Mouse (Mus musculus): ENCODE measurements around the gene Slc36a1. TPM values are rescaled to one million over a fixed set of nuclear protein-coding genes. Genes with fewer than 3 reads are reported as not detected.

Slc36a1 gene
- polyA plus RNA-seq, 1 experiment from 2014 or later: 3.0 TPM

GRCm38 (mm10) chr11:55240556-55240955 is 36.4 kb downstream of the Slc36a1 start:
- no peak overlapping the region for H3K4me2 ChIP-seq
- H3K4me1 ChIP-seq (replicated peaks): no peaks in the 10 kb centered on the region
- no peak overlapping the region for H3K4me3 ChIP-seq
- no peak overlapping the region for H3K27ac ChIP-seq (replicated peaks)
- ATAC-seq (ENCODE audit: low read depth): no peak
- H3K9me3 ChIP-seq: no peaks in the 10 kb centered on the region
- H3K27me3 ChIP-seq: no peaks in the 10 kb centered on the region
- H3K36me3 ChIP-seq: no peaks in the 10 kb centered on the region
- H3K9ac ChIP-seq: no peak overlapping the region
- WGBS: 65% methylated on average over 7 of the region's 7 CpGs

- 74% methylated on average over 6 of the region's 6 CpGs for WGBS
- no peaks in the 10 kb centered on the region for H3K27me3 ChIP-seq
- no peak overlapping the region for H3K27ac ChIP-seq (replicated peaks)
- no peak for ATAC-seq (ENCODE audit: low read depth)
- H3K4me2 ChIP-seq: no peak overlapping the region
- H3K4me1 ChIP-seq (replicated peaks): no peaks in the 10 kb centered on the region
- no peak overlapping the region for H3K9ac ChIP-seq
- H3K4me3 ChIP-seq: no peak overlapping the region
- no peaks in the 10 kb centered on the region for H3K36me3 ChIP-seq
- no peaks in the 10 kb centered on the region for H3K9me3 ChIP-seq
These were observed 46.4 kb downstream of the Slc36a1 start for GRCm38 (mm10) chr11:55250527-55250926.

GRCm38 (mm10) chr11:55253391-55253790 is 49.2 kb downstream of the Slc36a1 start:
- Histone ChIP-seq H3K36me3 (no peaks in the 10 kb centered on the region), H3K4me1 (replicated peaks) (no peaks in the 10 kb centered on the region), H3K4me3 (no peak overlapping the region), H3K4me2 (no peak overlapping the region), H3K9ac (no peak overlapping the region), H3K27me3 (no peaks in the 10 kb centered on the region), H3K27ac (replicated peaks) (no peak overlapping the region), H3K9me3 (no peaks in the 10 kb centered on the region)
- ATAC-seq (ENCODE audit: low read depth): no peak
- 93% methylated on average over 9 of the region's 9 CpGs for WGBS

GRCm38 (mm10) chr11:55261105-55261504 is 57.0 kb downstream of the Slc36a1 start:
- 91% methylated on average over 4 of the region's 4 CpGs for WGBS
- Histone ChIP-seq H3K9ac (no peak overlapping the region), H3K4me1 (replicated peaks) (no peaks in the 10 kb centered on the region), H3K4me3 (no peak overlapping the region), H3K36me3 (no peaks in the 10 kb centered on the region), H3K9me3 (no peaks in the 10 kb centered on the region), H3K4me2 (no peak overlapping the region), H3K27ac (replicated peaks) (no peak overlapping the region), H3K27me3 (no peaks in the 10 kb centered on the region)
- no peak for ATAC-seq (ENCODE audit: low read depth)

- no peaks in the 10 kb centered on the region for H3K9me3 ChIP-seq
- H3K27ac ChIP-seq (replicated peaks): no peak overlapping the region
- WGBS: 75% methylated on average over 5 of the region's 5 CpGs
- H3K4me2 ChIP-seq: no peak overlapping the region
- H3K27me3 ChIP-seq: no peaks in the 10 kb centered on the region
- H3K9ac ChIP-seq: no peak overlapping the region
- H3K4me1 ChIP-seq (replicated peaks): no peaks in the 10 kb centered on the region
- no peak for ATAC-seq (ENCODE audit: low read depth)
- H3K4me3 ChIP-seq: no peak overlapping the region
- no peaks in the 10 kb centered on the region for H3K36me3 ChIP-seq
These were observed 57.9 kb downstream of the Slc36a1 start for GRCm38 (mm10) chr11:55262000-55262399.

GRCm38 (mm10) chr11:55264318-55264717 is 60.2 kb downstream of the Slc36a1 start:
- 90% methylated on average over 2 of the region's 2 CpGs for WGBS
- ATAC-seq (ENCODE audit: low read depth): no peak
- no peak overlapping the region for H3K27ac ChIP-seq (replicated peaks)

GRCm38 (mm10) chr11:55265647-55266046 is 61.5 kb downstream of the Slc36a1 start:
- Histone ChIP-seq H3K36me3 (no peaks in the 10 kb centered on the region), H3K4me2 (no peak overlapping the region), H3K9ac (no peak overlapping the region), H3K27ac (replicated peaks) (no peak overlapping the region), H3K9me3 (no peaks in the 10 kb centered on the region), H3K4me1 (replicated peaks) (no peaks in the 10 kb centered on the region), H3K4me3 (no peak overlapping the region), H3K27me3 (no peaks in the 10 kb centered on the region)
- WGBS: 63% methylated on average over 2 of the region's 2 CpGs
- no peak for ATAC-seq (ENCODE audit: low read depth)

More at GRCm38 (mm10) chr11:55264318-55264717, 60.2 kb downstream of the Slc36a1 start:
- H3K9me3 ChIP-seq: no peaks in the 10 kb centered on the region
- no peaks in the 10 kb centered on the region for H3K36me3 ChIP-seq
- H3K27me3 ChIP-seq: no peaks in the 10 kb centered on the region
- H3K4me2 ChIP-seq: no peak overlapping the region
- H3K4me1 ChIP-seq (replicated peaks): no peaks in the 10 kb centered on the region
- no peak overlapping the region for H3K9ac ChIP-seq
- no peak overlapping the region for H3K4me3 ChIP-seq

DNA sequence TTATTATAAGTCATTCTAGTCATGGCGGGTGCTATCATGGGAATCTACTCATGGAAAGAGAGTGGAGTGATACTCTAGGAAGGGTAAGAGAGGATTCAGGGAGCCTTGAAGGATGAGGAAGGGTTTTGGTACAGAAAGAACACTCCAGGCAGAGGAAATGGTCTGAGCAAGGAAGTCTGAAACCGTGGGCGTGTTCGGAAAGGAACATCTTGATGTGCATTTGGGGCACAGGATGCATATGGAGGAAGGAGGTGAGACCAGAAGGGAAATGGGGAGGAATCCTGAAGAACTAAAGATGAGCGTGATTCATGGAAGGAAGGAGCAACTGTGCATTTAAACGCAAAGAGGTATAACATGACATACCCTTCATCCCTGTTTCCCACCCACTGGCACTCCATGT is 64.4 kb downstream of the Slc36a1 start:
- no peak overlapping the region for H3K4me2 ChIP-seq

DNA sequence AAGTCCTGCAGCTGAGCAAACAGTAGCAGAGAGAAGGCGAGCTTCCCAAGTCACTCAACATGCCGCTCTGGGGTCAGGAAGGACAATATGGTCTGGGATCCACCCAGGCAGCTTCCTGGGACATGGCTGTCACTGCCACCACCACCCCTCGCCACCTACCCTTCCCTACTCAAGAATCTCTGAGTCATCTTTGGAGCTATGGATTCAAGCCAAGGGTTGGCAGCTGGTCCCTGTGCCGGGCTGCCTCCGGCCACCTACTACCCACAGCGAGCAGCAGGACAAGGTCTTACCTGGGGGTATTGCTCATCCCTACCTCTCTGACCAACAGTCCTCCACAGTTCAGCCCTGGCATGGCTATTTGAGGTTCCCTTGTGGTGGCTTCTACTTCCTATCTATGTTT is 70.6 kb downstream of the Slc36a1 start:
- H3K27me3 ChIP-seq: no peaks in the 10 kb centered on the region
- ATAC-seq (ENCODE audit: low read depth): no peak
- H3K4me1 ChIP-seq (replicated peaks): no peaks in the 10 kb centered on the region
- no peaks in the 10 kb centered on the region for H3K36me3 ChIP-seq
- no peaks in the 10 kb centered on the region for H3K9me3 ChIP-seq
- H3K9ac ChIP-seq: no peak overlapping the region
- H3K27ac ChIP-seq (replicated peaks): no peak overlapping the region
- no peak overlapping the region for H3K4me2 ChIP-seq
- 88% methylated on average over 6 of the region's 6 CpGs for WGBS
- no peak overlapping the region for H3K4me3 ChIP-seq

More for the DNA sequence above, 64.4 kb downstream of the Slc36a1 start:
- Histone ChIP-seq H3K36me3 (no peaks in the 10 kb centered on the region), H3K27me3 (no peaks in the 10 kb centered on the region), H3K27ac (replicated peaks) (no peak overlapping the region), H3K9me3 (no peaks in the 10 kb centered on the region), H3K9ac (no peak overlapping the region), H3K4me1 (replicated peaks) (no peaks in the 10 kb centered on the region), H3K4me3 (no peak overlapping the region)
- 93% methylated on average over 6 of the region's 6 CpGs for WGBS
- ATAC-seq (ENCODE audit: low read depth): no peak

Other genes with a start within 250 kb of the Slc36a1 start
- gene Tnip1, start 241.4 kb upstream of the Slc36a1 start, polyA plus RNA-seq (2015; fragmentation: Nextera tagmentation; extraction: Ambion mirVana): 16.1 and 17.3 TPM in 2 replicates
- gene Anxa6, start 170.9 kb upstream of the Slc36a1 start, polyA plus RNA-seq (2015; fragmentation: Nextera tagmentation; extraction: Ambion mirVana): 104 and 106 TPM in 2 replicates
- 0.50 and 0.63 TPM in 2 replicates for gene Ccdc69, start 126.2 kb upstream of the Slc36a1 start, polyA plus RNA-seq (2015; fragmentation: Nextera tagmentation; extraction: Ambion mirVana)
- gene Gm2a, start 106.2 kb upstream of the Slc36a1 start, polyA plus RNA-seq (2015; fragmentation: Nextera tagmentation; extraction: Ambion mirVana): 20.3 and 20.7 TPM in 2 replicates
- gene Slc36a3, start 52.6 kb upstream of the Slc36a1 start, polyA plus RNA-seq (2015; fragmentation: Nextera tagmentation; extraction: Ambion mirVana): not detected in 2 replicates
- 1.1 TPM in 2 replicates for gene Slc36a2, start 19.3 kb upstream of the Slc36a1 start, polyA plus RNA-seq (2015; fragmentation: Nextera tagmentation; extraction: Ambion mirVana)
- gene Fat2, start 132.2 kb downstream of the Slc36a1 start, polyA plus RNA-seq (2015; fragmentation: Nextera tagmentation; extraction: Ambion mirVana): 0.10 TPM in 1 of 2 replicates, not detected in the other
- 730 and 747 TPM in 2 replicates for gene Sparc, start 218.8 kb downstream of the Slc36a1 start, polyA plus RNA-seq (2015; fragmentation: Nextera tagmentation; extraction: Ambion mirVana)